In genomic region chr4:150281891-150282630, GRCm38 (mm10) we compare ENCODE assay signal across 8 mouse cellular contexts. TPM values are rescaled to one million over a fixed set of nuclear protein-coding genes. Genes with fewer than 3 reads are reported as not detected.
A peak's percentile ranks its signal among the peaks of the same experiment; 100 is the strongest.
DNase-seq lines count a peak whose midpoint lies in the region; ATAC-seq and TF ChIP-seq lines count a peak whose summit lies in the region.

No protein-coding gene starts in this region.

- no peaks in the 10 kb centered on the region for H3K9me3 ChIP-seq in intestine, embryonic 16.5 days (ENCODE audit: control insufficient read depth, low read length)
- H3K9me3 ChIP-seq in liver, embryonic 16.5 days (replicated peaks; ENCODE audit: control insufficient read depth, low read length), result no peaks in the 10 kb centered on the region
- H3K9me3 ChIP-seq in neural tube, embryonic 11.5 days (ENCODE audit: control insufficient read depth, low read length), result no peaks in the 10 kb centered on the region

- TF ChIP-seq CTCF in testis, adult 2 months (IDR thresholded peaks at IDR 0.05; ENCODE audit: control insufficient read depth, insufficient read depth, insufficient replicate concordance, low read depth, low read length), result no peak

- H3K9ac ChIP-seq in intestine, embryonic 16.5 days (ENCODE audit: low read depth, low read length), result peak overlapping the region; percentile 99
- H3K9ac ChIP-seq in liver, embryonic 16.5 days (ENCODE audit: low read depth, low read length), result peak overlapping the region; percentile 88
- H3K9ac ChIP-seq in neural tube, embryonic 11.5 days (ENCODE audit: low read length), result peak overlapping the region; percentile 98

- peak overlapping the region; percentile 87 for H3K4me3 ChIP-seq in testis, adult 2 months (ENCODE audit: control insufficient read depth, low read depth, low read length)
- peak overlapping the region; percentile 97 for H3K4me3 ChIP-seq in intestine, embryonic 16.5 days (ENCODE audit: low read length)
- H3K4me3 ChIP-seq in liver, embryonic 16.5 days (ENCODE audit: low read depth, low read length), result peak overlapping the region; percentile 74
- H3K4me3 ChIP-seq in neural tube, embryonic 11.5 days (ENCODE audit: low read depth, low read length), result peak overlapping the region; percentile 97

- H3K36me3 ChIP-seq in testis, adult 2 months (ENCODE audit: control insufficient read depth, insufficient read depth, low read length), result no peaks in the 10 kb centered on the region
- H3K36me3 ChIP-seq in intestine, embryonic 16.5 days (ENCODE audit: control insufficient read depth, insufficient read depth, low read length), result no peaks in the 10 kb centered on the region
- H3K36me3 ChIP-seq in liver, embryonic 16.5 days (ENCODE audit: control insufficient read depth, insufficient read depth), result no peaks in the 10 kb centered on the region
- H3K36me3 ChIP-seq in neural tube, embryonic 11.5 days (ENCODE audit: control insufficient read depth, insufficient read depth, low read length), result no peaks in the 10 kb centered on the region

- H3K4me1 ChIP-seq in testis, adult 2 months (ENCODE audit: control insufficient read depth, insufficient read depth, low read length), result peaks cover 8% of the 10 kb centered on the region
- peaks cover 12% of the 10 kb centered on the region for H3K4me1 ChIP-seq in intestine, embryonic 16.5 days (ENCODE audit: control insufficient read depth, insufficient read depth, low read length)
- H3K4me1 ChIP-seq in liver, embryonic 16.5 days (ENCODE audit: control insufficient read depth, low read depth, low read length), result peaks cover 13% of the 10 kb centered on the region
- peaks cover 8% of the 10 kb centered on the region; the same call in 1 of the 2 replicates for H3K4me1 ChIP-seq in neural tube, embryonic 11.5 days (ENCODE audit: control insufficient read depth, insufficient read depth, low read length)

- peak; percentile 40 for ATAC-seq in intestine, embryonic 16.5 days
- ATAC-seq in liver, embryonic 16.5 days (ENCODE audit: low read depth), result peak; percentile 12; the same call in 1 of the 2 replicates
- ATAC-seq in neural tube, embryonic 11.5 days (ENCODE audit: insufficient read depth, low FRiP score, low TSS enrichment), result peak; percentile 38; the same call in 1 of the 2 replicates

- no peaks in the 10 kb centered on the region for H3K27me3 ChIP-seq in testis, adult 2 months (ENCODE audit: control insufficient read depth, insufficient read depth, low read length)
- no peaks in the 10 kb centered on the region for H3K27me3 ChIP-seq in intestine, embryonic 16.5 days (replicated peaks; ENCODE audit: control insufficient read depth, insufficient read depth, low read length)
- no peaks in the 10 kb centered on the region for H3K27me3 ChIP-seq in liver, embryonic 16.5 days (ENCODE audit: control insufficient read depth, insufficient read depth, low read depth, low read length)
- no peaks in the 10 kb centered on the region for H3K27me3 ChIP-seq in neural tube, embryonic 11.5 days (ENCODE audit: control insufficient read depth, insufficient read depth, low read length)

- WGBS in intestine, embryonic 16.5 days, result under 1% methylated on average over 48 of the region's 50 CpGs
- WGBS in liver, embryonic 16.5 days (ENCODE audit: insufficient replicate concordance), result 1% methylated on average over 46 of the region's 50 CpGs
- WGBS in neural tube, embryonic 11.5 days, result under 1% methylated on average over 50 of the region's 50 CpGs

- DNase-seq in testis, postnatal 14 days (ENCODE audit: low spot score), result no peak
- DNase-seq in cerebellum, postnatal 36 days, result peak; percentile 45 to 54
- DNase-seq in gastrocnemius, postnatal 25 days, result peak; percentile 43
- DNase-seq in neural tube, embryonic 11.5 days (ENCODE audit: low spot score), result peak; percentile 63
- peak; percentile 51 for DNase-seq in thymus, postnatal 25 days

- no peak for TF ChIP-seq POLR2A in testis, adult 2 months (IDR thresholded peaks at IDR 0.05; ENCODE audit: control insufficient read depth, low read depth, low read length)

- peak overlapping the region; percentile 66 for H3K4me2 ChIP-seq in intestine, embryonic 16.5 days (ENCODE audit: low read depth, low read length)
- peak overlapping the region; percentile 86 for H3K4me2 ChIP-seq in liver, embryonic 16.5 days (ENCODE audit: low read depth, low read length)
- H3K4me2 ChIP-seq in neural tube, embryonic 11.5 days (ENCODE audit: low read depth), result peak overlapping the region; percentile 45

- peak overlapping the region; percentile 81 for H3K27ac ChIP-seq in testis, adult 2 months (ENCODE audit: control insufficient read depth, insufficient read depth, low read depth, low read length)
- peak overlapping the region; percentile 99 for H3K27ac ChIP-seq in intestine, embryonic 16.5 days (ENCODE audit: low read length)
- peak overlapping the region; percentile 84 for H3K27ac ChIP-seq in liver, embryonic 16.5 days (ENCODE audit: low read length)
- H3K27ac ChIP-seq in neural tube, embryonic 11.5 days (ENCODE audit: low read depth, low read length), result peak overlapping the region; percentile 88

RNA-seq across cellular contexts. Expression of gene Rere, which starts 0.6 kb away (rescaled TPM):
- polyA plus RNA-seq in testis, adult 2 months (2012; rRNA removed), result 21.1 and 26.2 TPM in 2 replicates
- 10 to 100 TPM; 51.0 to 56.4 TPM for total RNA-seq in gastrocnemius, postnatal 25 days (2021)
- 20.0 and 22.2 TPM in 2 replicates for polyA plus RNA-seq in intestine, embryonic 16.5 days (2015; fragmentation: Nextera tagmentation; extraction: Ambion mirVana)
- polyA plus RNA-seq in liver, embryonic 16.5 days (2015; fragmentation: Nextera tagmentation; extraction: Ambion mirVana), result 5.7 and 6.8 TPM in 2 replicates
- 51.5 and 52.0 TPM in 2 replicates for polyA plus RNA-seq in neural tube, embryonic 11.5 days (2014; fragmentation: Nextera tagmentation; extraction: Ambion mirVana)

RNA-seq across cellular contexts. Expression of gene Eno1, which starts 45.5 kb away (rescaled TPM):
- polyA plus RNA-seq in testis, adult 2 months (2012; rRNA removed), result 477 and 586 TPM in 2 replicates
- total RNA-seq in gastrocnemius, postnatal 25 days (2021), result 100 to 1,000 TPM; 112 to 141 TPM
- polyA plus RNA-seq in intestine, embryonic 16.5 days (2015; fragmentation: Nextera tagmentation; extraction: Ambion mirVana), result 1,882 and 2,067 TPM in 2 replicates
- polyA plus RNA-seq in liver, embryonic 16.5 days (2015; fragmentation: Nextera tagmentation; extraction: Ambion mirVana), result 616 and 624 TPM in 2 replicates
- polyA plus RNA-seq in neural tube, embryonic 11.5 days (2014; fragmentation: Nextera tagmentation; extraction: Ambion mirVana), result 1,923 and 1,983 TPM in 2 replicates
